Mouse (Mus musculus) right cerebral cortex, adult 18-20 months (tissue): ENCODE measurements around the gene Lrat.
A peak's percentile ranks its signal among the peaks of the same experiment; 100 is the strongest.

Experiments
- DNase-seq: peaks from one replicate; pipeline ENCODE4 v3.0.0; 2022; ENCODE audit warnings: mixed read lengths

Gene Lrat

DNA sequence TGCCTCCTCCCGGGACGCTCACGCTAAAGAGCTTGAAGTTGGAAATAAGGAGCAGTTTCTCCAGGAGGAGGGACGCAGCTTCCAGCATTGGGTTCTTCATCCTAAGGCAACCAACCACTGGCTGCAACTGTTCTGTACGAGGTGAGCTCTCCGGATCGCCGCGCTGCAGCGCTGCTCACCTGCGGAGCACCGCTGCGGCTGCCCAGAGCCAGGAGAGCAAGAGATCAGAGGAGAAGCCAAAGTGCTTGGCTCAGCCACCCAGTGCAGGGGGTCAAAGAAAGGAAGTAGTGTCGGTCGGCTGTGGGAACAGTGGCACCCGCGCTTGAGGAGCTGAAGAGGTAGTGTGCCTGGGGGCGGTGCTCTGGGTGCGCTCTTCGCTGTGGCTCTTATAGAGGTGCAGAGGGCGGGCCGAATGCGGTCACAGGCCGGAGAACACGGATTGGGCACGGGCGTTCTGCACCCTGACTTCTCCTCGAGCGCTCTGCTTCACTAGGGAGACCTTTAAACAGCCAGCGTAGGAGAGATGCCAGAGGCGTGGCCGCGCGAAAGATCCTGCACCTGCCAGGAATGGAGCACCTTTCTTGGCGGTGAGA lies at the start of gene Lrat:
Gene Lrat (minus strand): TSS at position 361 of the 593 bp plus-strand sequence.
- no peak for DNase-seq

DNA sequence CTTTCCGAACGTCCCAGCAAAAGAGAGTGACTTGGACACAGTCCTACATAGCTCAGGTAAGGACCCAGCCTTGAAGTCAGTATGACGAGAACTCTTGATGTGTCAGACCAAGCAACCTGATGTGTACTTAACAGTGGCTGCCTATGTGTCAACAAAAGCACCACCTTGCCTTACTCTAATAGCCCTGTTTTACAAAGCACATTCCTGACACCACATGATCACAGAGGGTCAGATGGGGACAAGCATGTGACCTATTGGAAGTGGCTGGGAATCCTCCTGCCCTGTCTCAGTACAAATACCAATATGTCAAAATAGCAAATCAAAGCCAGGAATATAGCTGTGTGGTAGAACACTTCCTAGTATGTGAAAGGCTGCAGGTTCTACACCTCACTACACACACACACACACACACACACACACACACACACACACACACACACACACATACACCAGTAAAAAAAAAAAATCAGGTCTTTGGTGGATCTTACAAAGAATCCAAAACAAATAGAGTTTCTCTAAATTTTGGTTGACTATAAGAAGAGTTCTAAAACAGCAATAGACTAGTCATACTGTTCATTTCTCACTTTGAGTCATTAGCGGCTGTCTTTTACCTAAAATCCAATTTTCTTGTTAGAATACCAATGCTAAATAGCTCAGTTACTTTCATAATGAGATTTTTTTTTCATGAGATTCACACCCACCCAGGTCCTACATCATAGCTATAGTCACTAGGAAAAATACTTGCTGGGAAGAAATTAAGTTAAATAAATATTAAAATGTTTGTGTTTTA lies 48.6 kb upstream of the Lrat start:
- no peak for DNase-seq

GRCm38 (mm10) chr3:82950639-82951038 lies 46.9 kb upstream of the Lrat start:
- DNase-seq, result no peak

GRCm38 (mm10) chr3:82950208-82950607 lies 46.4 kb upstream of the Lrat start:
- DNase-seq, result no peak

DNA sequence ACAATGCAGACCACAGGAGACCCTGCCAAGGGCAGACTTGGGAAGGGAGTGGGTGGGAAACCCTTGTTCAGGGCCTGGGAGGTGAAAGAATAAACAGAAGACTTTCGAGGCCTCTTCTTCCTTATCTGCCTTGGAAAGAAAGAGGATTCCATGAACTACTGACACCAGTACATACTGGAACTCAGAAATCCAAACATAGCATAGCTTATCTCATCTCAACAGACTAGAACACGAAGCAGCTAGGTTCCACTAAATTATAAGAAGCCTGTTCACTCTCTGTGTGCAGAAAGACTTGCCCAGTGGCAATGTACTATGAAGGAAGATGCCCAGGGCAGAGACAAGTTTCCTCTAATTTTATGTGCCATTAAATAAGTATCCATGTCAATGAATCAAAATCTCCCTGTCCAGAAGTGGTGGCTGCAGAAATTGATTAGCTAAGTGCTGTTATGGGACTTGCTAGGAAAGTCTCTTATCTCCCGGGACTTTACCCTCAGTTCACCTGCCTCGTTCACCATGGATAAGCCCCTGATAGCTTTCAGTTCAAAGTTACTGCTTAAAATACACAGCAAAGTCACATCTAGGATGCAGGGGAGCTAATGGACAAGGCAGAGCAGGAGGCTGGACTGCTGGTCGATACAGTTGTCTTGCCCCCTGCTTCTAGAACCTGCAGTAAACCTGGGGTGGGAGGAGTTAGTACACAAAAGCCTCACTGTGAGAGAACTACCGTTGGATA lies 42.8 kb upstream of the Lrat start:
- DNase-seq, result no peak

DNA sequence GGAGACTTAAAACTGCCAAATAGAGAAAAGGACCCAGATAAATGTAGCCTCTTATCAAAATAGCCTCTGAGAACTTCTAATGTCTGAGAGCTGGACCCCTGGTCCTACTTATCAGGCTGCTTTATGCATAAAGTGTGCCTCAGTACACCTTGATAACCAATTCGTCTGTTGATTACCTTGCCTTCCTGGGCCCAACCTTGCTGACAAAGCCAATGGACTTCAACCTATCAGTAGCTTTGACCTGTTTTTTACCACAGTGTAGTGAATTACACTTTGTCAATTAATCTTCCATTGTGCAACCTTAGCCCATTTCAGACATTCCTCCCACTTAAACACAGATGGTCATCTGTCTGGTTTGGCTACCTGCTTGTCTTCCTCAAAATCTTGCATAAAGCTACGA lies 24.1 kb upstream of the Lrat start:
- DNase-seq, result no peak

DNA sequence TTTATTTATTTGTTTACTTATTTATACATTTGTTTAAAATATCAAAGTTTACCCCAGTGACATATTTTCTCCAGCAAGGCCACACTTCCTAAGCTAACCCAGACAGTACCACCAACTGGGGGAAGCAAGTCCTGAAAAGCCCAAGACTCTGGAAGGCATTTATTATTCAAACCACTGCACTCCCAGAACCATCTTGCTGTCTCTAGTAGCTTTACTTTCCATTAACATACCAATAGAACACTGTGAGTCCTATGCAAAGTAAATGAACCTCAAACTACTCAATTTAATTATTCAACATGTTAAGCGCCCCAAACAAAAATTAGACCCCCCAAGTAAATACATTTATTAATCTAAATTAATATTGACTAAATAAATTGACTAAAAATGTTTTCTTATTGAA lies 11.9 kb upstream of the Lrat start:
- DNase-seq, result no peak

DNA sequence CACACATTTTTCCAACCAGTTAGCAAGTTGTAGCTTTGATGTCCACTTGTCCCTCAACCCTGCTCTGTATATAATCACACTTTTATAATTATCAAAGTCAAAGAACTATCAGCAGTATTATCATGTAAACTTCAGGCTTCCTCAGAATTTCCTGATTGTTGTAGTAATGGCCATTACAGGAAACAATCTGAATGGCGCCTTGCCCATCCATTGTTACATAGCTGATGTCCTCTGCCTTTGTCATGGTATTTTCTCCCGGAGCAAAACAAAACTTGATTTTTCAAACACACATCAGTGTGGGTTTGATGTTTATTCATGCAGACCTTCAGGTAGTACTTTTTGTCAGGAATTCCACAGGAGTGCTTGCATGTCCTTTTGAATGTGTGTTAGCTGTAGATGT lies 4.9 kb upstream of the Lrat start:
- DNase-seq, result no peak

GRCm38 (mm10) chr3:82904211-82904908 lies 587 bp upstream of the Lrat start:
- DNase-seq, result no peak

DNA sequence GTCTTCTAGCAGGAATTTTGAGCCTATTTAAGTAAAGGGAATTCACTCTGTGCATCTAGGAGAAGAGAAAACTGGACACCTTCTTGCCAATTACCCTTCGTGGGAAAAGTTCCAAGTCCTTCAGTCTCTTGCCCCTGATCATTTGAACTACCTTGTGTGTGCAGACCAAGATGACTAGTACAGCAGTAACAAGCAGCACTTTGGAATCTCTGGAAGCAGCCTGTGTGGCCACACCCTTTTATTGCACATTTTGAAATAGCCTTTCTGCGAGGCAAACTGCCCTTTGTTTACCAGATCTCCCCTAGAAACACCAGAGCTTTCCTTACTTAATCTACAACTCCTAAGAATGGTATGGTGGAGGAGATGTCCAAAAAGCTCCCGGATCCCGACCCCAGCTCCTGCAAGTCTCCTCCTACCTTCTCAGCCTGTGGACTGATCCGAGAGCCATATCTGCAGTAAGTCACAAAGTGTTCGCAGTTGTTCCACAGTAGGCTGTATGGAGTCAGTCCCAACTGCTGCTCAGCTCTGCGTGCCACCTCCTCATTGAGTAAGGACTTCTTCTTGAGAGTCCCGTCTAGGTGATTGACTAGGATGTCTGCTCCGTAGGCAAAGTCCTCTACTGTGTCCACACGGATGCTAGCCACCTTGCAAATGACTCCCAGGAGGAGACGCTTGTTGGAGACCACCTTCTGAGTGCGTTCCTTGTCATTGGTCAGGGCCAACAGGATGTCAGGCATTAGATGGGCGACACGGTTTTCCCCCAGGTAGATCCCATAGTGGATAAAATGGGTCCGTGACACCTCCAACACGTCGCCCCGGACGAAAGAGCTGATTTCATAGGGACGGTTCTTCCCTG lies 788 bp downstream of the Lrat start:
- DNase-seq, result no peak

DNA sequence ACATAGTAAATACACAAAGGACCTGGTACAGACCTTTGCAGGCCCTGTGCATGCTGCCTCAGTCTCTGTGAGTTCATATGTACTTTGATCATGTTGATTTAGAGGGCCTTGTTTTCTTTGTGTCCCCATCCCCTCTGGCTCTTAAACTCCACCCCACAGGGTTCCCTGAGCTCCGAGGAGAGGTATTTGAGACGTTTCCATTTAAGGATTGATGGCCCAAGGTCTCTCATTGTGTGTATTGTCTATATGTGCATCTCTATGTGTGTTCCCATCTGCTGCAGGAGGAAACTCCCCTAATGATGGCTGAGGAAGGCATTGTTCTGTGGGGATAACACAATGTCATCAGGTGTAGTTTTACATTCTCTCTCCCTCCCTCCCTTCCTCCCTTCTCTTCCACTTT lies 14.9 kb downstream of the Lrat start:
- no peak for DNase-seq

DNA sequence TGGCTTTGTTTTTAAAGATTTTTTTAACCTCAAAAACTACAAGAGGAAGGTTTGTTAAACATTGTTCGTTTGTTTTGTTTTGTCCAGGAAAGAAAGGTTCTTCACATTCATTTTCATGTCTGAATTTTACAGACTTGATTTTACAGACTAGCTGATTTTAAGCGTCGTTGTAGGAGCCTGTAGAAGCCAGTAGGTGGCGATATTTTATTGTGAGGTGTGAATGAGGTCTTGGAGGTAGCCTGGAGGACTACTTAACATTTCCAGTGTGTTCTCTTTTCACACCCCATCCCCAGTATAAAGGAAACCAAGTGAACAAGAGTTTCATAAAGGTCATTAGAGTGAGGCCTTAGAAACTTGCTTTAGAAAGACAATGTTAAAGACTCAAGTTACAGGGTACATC lies 26.5 kb downstream of the Lrat start:
- DNase-seq, result peak; percentile 12

- DNase-seq, result peak; percentile 53
Measured at GRCm38 (mm10) chr3:82876372-82876739, 27.4 kb downstream of the Lrat start, which contains the start of gene Rbm46. Rbm46 (minus strand) TSS chr3:82876483.

DNA sequence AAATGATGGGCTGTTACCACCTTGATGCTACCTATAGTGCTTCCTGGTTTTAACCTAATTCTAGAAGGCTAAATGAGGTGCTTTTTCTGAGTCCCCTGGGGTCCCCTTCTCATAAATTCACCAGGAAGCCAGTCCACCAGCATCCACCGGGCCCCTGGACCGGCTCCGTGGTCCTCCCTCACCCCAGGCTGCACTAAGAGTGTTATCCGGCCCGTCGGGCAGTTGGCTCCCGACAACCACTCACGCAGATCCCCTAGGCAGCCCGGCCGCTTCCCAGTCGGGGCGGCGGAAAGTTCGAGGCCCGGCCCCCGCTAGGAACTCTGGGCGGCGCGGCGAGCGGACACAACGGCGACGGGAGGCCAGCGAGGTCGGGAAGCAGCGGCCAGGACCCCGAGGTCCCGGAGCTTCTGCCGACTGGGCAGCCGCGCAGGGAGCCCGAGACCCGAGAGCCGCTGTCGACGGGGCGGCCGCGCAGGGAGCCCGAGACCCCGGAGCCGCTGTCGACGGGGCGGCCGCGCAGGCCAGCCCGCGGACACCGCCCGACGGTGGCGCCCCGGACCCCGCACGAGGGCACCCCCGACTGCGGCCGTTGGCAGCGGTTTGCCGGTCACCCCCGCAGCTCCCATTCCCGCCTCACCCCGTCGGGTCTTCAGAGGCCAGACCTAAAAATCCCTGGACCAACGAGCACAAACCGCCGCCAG lies 28.0 kb downstream of the Lrat start:
- DNase-seq, result no peak

DNA sequence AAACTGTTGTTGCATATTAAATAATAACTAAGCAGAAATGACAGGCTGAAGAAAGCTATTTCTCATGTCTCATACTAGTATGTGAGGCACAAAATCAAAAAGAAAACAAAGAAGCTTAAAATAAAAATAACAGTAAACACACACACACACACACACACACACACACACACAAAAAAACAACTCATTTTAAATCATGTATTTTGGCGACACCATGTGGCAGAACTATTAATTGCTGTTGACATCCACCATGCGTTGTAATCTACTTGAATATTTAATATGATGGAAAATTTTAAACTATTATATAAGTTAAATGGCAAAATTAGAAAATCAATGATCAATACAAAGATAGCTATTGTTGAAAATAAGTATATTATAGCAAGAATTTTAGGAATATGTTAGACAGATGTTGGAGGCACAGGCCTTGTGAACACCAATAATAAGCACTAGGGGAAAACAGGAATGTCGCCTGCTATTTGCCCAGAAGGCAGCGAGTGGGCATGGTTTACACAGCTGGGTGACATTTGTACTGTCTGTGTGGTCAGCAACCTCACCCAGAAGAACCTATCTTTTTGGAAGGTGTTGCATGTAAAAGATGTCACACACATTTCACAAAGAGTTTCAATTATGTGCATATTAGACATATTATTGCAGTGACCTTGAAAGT lies 46.2 kb downstream of the Lrat start:
- DNase-seq, result peak; percentile 26
